Mouse (Mus musculus) gastrocnemius, postnatal 4 days (tissue): ENCODE data around the gene Zbtb16. TPM values are rescaled to one million over a fixed set of nuclear protein-coding genes. Genes with fewer than 3 reads are reported as not detected.

Source experiments
- DNase-seq, 2 experiments: peaks; one replicate each; pipeline ENCODE4 v3.0.0; 2021 to 2022; ENCODE audit warnings: low spot score in 2 of 2, mixed read lengths in 2 of 2
- total RNA-seq, 2 experiments: library from RNA; stranded (reverse); gene quantifications; 2 replicates each; pipeline ENCODE4 v1.2.3; 2021

Gene Zbtb16
- total RNA-seq, 2 experiments from 2014 or later: 13.7 to 16.4 TPM

DNA sequence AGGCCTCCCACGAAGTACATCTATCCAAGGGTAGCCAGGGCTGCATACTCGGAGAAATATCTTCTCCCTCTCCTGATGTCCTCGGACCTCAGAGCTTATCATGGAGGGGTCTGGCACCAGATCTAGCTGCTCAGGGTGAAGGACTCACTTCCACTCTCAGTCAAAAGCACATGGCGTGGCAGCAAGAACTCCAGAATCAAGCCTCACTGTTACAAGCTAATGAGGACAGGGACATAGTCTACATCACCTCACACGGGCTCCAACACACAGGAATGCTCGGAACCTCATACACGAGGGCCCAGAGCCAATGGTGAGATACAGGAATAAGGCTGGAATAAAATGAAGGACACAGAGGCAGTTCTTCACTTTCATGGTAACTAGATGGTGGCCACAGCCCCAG lies 7.2 kb downstream of the Zbtb16 start:
- no peak for DNase-seq

DNA sequence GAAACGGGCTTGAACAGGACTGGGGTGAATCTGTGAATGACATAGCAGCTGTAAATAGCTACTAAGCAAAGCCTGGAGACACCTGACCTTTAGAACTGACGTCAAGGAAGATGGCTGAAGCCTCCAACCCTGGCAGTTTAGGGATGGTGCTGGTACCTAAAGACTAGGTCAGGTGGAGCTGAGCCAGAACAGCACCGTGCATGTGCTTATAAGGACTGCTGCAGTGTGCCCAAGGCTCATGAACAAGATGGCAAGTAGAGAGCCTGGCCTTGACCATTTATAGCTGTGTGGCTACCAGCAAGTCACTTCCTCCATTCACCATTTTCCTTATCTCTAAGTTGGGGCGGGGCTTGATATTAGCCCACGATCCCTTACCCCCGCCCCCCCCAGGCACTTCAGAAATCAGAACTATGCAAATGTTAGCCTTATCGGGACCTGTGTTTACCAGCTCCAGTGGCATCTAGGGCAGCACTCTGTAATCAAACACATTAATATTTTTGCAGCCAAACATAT lies 9.6 kb downstream of the Zbtb16 start:
- DNase-seq: no peak

DNA sequence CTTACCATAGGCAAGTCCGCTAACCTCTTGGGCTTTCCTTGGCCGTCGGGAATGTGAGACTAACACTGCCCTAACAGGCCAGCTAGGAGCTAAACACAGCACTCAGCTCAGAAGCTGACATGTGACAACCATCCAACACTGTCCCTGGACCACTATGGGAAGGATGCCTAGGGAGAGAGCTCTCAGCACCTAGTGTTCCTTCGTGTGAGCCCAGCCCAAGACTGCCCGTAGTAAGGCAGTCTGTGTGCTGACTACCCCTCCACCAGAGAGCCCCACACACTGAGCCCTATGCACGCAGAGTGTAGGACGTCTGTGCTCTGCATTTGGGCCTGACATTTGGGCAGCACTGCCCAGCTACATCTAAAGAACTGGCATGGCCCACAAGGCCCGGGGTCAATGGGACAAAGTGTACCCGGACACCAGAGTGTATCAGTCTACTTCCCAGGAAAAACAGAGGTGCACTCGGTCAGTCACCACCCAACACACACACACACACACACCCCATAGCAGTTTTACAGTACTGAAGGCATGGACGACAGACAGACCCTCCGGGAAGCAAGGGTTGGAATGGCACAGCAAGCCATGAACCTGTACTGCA lies 11.4 kb downstream of the Zbtb16 start:
- no peak for DNase-seq

DNA sequence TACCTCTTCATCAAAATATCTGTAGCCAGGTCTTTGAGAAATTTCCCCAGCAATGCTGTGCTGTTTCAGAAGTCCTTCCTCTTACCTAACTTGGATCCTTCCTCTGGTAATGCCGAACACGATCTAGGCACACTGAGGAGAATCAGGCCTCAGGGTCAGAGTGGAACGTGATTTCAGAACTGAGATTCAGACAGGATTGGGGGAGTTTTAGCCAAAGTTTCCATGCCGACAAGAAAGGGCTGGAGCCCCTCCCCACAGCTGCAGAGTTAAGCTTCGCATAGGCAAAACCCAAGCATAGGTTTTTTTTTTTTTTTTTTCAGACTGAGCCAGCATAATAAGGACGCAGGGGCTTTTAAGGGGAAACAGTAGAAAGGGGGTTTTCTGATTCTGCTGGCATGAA lies 12.2 kb downstream of the Zbtb16 start:
- no peak for DNase-seq

DNA sequence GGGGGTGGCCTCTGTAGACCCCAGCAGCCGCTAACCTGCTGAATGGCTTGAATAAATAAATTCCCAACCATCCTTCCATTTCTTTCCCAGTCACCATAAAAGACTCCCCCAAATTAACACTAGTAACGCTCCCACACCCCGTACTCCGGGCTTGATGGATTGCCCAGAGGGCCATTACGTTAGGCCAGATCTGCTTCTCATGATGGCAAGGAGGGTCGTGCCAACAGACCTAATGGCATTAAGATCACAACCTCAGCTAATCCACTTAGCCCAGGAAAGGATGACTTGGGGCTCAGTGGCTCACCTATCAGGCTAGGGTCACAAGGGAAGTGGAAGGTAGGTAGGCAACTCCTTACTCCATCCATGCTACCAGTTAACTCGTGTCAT lies 12.7 kb downstream of the Zbtb16 start:
- DNase-seq: no peak

DNA sequence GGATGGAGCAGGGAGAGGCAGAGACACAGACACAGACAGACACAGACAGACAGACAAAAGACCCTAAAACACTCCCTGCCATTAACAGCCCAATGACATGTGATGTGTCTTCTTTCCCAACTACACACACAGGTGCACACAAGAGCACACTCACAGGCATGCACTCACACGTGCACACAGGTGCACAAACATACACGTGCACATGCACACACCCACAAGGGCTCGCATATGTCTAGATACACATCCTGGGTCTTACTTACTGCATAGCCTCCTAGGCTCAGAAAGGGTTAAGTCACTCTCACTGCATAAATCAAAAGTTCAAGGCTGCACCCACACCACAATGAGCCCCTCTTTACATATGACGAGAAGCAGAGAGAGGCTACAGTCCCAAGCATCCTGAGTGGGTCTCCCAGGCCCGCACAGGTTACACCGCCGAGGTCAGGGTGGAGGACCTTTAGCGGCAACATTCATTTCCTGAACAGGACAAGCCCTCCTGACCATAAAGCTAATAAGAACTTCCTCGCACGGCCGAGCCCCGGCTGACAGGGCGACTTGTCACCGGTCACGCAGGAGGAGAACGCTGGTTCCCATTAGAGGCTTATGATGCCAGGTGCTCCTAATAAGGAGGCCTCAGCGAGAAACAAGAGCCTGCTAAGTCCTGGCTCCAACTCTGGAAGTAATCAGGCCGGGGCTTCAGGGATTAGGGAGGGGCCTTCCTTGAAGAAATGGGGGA lies 13.3 kb downstream of the Zbtb16 start:
- DNase-seq: no peak

DNA sequence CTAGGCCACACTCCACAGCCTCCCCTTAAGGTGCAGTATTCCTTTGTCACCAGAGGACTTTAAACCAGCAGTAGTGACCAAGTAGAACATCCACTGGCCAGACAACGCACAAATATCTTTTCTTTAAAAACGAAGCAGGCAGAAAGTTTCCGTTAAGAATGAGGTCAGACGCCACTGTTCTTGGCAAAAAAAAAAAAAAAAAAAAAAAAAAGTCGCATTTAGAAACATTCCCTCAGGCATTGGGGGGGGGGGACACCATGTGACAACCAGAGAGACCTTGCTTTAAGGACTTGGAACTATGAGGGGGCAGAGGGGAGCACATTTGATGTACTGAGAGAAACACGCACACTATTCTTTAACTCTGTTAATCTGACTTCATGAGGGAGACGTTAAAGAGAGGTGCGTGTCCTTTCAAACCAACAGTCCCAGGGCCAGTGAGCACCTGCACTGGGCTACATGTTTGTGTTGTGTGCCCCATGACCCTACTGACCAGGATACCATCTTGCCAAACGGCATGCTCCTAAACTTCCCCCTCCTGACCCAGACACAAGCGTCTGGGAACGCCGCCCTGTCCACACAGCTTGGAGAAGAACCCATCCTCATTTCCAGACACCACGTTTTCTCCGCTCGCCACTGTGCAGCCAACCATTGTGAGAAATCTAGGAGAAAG lies 14.0 kb downstream of the Zbtb16 start:
- DNase-seq: no peak

DNA sequence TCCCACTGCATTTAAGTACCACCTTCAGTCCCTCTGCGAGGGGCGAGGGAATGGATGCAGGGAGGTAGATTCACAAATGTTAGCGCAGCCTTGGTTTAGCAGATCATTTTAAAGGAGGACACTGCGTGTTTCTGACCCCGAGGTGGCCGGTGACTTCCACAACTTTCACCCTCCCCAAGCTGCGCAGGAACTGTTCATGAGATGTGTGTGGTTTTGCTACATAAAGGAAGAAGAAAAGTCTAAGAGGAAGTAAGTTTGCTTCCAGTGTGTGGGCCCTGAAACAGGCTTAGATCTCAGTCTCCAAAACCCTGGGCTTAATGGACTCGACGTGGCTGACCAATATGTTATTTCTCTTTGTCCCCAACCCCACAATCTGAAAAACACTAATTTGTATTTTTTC lies 14.6 kb downstream of the Zbtb16 start:
- no peak for DNase-seq

DNA sequence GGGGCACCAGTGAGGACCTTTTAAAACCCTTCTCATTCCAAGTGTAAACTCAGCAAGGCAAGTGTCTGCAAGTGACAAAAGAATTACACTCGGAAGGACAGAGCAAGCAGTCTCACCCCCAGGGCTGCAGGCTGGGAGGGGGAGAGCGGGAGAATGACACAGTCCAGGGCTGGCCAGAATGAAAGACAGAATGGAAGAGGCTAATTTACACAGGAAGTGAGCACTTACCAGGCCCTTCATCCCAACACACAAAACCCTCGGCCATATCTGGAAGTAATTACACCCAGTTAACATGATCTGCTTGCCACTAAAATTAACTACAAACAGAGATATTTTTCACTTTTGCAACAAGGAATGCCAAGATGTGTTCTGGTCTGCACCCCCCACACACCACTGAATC lies 15.2 kb downstream of the Zbtb16 start:
- DNase-seq: no peak

DNA sequence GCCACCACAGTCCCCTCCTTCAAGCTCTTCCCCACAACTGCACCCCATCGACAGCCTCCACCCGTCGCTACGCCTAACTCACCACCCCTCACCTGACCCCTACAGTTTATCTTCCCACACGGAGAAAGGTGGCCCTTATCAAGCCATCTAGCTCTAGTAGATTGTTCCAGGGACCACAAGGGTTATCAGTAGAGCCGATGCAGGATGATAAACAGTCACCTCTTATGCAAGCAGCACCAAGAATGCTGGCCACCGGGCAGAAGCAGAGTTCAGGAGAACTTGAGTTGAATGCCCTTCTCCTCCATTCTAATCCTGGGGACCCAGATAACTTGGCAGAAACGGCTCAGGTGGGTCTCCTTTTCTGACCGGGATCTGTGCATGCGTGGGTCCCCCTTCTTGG lies 16.3 kb downstream of the Zbtb16 start:
- no peak for DNase-seq

DNA sequence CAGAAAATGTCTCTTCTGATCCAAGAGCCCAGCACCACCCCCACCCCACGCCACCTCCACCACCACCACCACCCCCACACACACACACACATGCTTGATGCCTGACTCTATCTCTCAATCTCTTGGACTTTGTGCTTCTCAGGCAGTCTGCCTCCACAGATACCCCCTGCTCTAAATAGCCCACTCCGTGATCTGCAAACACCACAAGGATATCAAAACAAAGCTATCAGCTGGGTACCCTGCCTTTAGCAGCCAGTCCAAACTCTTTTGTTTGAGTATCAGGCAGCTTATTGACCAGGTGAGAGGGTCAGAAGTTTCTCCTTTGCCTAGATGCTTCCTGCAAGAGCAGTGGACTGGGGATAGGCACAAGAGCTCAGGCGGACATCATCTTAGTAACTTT lies 16.9 kb downstream of the Zbtb16 start:
- DNase-seq: no peak

DNA sequence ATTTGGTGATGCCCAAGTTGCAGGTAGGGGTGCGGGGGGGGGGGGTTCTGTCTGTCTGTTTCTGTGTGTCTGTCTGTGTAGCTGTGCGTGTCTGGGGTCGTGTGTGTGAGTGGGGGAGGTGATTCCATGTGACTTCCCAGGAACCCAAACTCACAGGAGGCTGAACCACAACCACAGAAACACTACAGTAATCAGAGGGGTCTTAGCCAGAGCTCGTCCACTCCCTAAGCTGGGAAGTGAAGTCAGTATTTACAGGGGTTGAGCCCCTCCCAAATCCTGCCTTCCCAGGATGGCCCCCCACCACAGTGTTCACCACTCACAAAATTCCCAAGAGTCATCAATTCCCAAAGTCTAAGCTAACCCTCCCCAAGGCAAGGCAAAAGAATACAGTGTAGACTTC lies 18.1 kb downstream of the Zbtb16 start:
- DNase-seq: no peak

DNA sequence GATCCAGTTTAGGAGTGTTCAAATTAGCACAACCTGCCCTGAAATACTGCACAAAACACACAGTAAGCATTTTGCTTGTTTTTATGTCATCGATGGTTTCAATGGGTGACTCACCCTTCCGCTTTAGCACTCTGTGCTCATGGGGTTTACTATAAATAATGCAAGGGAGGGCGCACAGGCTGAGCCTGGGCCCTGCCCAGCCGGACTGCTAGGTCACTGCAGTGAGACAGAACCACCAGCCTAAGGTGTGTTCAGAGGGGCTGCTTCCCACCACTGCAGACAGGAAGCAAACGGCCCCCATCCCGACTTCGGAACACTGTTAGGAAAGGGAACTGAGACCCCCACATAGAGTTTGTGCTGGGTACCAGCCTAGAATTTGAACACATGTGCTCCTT lies 18.6 kb downstream of the Zbtb16 start:
- DNase-seq: no peak

DNA sequence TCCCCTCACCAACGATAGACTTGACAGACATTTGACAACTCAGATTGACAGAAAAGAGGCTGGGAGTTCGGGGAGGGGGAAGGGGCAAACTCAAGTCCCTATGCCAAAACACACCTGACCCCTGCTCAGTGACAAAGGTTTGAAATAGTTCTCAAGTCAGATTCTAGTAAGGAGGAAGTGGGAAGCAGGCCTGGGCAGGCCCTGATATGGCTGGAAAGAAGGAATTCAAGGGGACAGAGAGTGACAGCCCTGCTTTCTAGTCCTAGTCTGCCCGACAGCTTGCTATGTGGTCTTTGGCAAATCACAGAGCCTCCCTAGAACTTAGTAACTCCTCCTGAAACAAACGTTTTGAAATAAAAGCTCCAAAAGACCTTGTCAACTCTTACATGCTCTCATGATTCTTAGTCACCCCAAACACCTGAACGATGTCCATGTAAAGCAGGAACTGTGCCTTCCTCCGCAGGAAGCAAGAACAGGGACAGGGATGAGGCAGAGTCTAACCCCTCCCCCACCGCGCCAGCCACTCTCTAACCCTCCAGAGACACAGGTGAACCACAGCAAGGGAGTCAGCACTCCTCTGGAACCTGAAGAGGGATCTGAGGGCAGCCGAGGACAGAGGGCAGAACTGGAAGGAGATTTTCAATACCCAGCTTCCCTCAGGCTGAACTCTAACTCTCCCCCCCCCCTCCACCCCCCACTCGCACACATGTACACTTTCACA lies 19.2 kb downstream of the Zbtb16 start:
- no peak for DNase-seq

DNA sequence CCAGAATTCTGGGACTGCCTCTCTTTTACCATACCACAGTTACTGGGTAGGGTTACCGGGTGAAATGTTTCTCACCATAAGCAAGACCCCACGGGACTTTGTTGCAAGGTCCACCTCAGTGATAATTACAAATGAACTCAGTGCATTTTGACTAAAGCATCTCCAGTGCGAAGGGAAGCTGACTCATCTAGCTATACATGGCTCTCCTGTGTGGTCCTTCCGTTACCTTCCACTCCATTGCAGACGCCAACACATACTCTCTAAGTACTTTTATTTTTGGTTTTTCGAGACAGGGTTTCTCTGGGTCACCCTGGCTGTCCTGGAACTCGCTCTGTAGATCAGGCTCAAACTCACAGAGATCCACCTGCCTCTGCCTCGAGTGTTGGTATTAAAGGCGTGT lies 19.9 kb downstream of the Zbtb16 start:
- no peak for DNase-seq

DNA sequence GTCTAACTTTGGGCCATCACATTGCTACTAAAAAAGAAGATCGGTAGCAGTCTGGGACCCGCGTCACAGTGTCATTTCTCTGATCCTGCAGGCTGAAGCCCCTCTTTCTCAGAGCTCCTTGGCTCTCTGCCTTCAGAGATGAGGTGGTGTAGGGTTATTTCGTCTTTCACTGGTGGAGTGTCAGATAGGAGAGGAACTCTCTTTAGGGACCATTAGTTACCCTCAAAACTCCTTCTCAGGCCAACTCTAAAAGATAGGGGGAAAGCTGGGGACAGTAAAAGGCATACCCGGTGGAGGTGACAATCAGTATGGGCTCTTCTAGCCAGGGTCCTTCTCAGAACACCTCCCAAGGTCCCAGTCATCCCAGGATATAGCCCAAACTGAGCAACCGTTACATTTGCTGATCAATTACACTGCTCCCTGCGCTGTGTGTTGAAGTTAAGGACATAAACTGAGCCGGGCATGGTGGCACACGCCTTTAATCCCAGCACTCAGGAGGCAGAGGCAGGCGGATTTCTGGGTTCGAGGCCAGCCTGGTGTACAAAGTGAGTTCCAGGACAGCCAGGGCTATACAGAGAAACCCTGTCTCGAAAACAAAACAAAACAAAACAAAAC lies 21.0 kb downstream of the Zbtb16 start:
- DNase-seq: no peak

DNA sequence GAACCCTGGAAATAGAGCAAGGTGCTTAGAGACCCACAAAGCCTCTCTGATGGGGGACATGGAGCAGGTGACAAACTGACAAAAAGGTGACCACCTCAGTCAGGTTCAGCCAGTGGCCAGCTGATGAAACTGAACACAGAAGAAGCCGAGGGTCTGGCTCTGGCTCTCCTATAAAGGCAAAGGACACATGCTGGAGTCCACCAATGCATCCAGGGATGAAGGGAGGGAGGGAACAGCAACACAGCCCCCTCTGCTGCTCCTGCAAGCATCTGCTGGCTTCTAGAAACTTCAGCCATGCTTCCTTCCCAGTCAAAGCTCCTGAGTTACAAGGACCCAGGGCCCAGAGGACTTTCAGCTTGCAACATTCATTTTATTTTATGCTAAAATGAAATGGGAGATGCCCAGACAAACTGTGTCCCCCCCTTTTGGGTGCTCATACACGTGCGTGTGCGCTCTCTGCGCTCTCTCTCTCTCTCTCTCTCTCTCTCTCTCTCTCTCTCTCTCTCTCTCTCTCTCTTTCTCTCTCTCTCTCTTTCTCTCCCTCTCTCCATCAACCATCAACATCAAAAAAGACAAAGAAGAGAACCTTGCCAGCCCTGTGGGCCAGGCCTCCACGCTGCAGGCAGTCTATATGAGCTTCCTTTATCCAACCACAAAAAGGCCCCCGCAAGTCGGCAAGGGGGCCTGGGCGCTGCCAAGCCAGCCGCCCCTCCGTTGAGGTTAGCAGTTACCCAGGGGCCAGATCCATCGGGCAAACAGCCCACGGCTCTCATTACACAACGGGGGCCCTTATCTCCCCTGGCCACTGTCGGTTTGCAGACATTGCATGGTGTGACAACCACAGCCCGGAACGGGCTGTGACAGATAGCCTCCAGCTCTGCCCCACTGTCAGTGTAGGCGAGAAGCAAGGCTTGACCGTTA lies 21.8 kb downstream of the Zbtb16 start:
- no peak for DNase-seq

DNA sequence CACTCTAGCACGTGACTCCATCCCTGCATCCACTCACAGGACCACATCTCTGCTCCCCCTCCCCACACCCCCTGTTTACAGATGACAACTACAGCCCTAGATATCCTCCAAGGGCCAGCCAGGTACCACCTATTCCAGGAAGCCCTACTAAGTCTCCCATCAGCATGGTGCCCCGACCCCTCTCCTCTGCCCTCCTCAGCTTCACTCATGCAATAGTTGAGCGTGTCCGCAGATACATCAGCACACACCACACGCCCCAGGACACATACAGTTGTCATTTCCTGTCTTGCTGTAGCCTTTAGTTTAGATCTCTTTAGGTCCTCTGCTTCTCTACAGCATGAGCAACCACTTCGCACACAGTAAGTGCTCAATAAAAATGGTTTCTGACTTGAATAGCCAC lies 23.7 kb downstream of the Zbtb16 start:
- DNase-seq: no peak

DNA sequence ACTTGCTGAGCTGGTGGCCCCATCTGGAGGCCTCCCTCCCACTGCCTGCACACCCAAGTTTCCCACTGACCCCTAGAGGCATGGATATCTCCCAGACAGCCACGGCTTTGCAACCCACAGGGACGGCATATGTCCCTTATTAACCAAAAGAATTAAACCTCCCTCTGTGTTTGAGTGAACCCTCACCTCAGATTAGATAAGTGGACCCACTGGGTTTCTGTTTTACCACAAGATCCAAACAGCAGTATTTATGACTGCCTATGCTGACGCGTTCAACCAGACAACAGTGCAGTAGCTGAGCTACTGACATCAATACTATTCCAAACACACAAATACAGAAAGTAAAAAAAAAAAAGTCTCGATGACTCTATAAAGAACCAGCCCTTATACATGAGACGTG lies 29.4 kb downstream of the Zbtb16 start:
- no peak for DNase-seq

DNA sequence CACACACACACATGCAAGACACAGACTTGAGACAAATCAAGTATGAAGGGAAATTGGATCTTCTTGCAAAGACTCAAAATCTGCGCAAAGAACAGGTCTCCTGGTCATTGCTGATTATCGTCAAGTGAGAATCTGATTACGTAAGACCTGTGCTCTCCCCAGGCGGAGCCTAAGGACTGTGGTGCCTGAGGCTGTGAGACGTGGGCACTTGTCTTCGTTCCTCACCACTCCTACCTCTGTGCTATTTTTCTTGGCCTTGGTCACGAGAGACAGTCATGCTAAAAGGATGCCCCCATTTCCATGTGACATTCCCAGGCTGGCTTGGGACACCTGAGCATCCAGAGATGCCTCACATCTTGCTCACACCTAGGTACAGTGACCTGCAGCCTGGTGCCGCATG lies 30.2 kb downstream of the Zbtb16 start:
- no peak for DNase-seq
